Mouse (Mus musculus) cerebellum, postnatal 36 days (tissue): ENCODE measurements around the gene Kcnj15.

Experiments
- DNase-seq, 2 experiments: peaks; one replicate each; pipeline ENCODE4 v3.0.0; 2021 to 2022; ENCODE audit warnings: mixed read lengths in 2 of 2

The Kcnj15 gene

DNA sequence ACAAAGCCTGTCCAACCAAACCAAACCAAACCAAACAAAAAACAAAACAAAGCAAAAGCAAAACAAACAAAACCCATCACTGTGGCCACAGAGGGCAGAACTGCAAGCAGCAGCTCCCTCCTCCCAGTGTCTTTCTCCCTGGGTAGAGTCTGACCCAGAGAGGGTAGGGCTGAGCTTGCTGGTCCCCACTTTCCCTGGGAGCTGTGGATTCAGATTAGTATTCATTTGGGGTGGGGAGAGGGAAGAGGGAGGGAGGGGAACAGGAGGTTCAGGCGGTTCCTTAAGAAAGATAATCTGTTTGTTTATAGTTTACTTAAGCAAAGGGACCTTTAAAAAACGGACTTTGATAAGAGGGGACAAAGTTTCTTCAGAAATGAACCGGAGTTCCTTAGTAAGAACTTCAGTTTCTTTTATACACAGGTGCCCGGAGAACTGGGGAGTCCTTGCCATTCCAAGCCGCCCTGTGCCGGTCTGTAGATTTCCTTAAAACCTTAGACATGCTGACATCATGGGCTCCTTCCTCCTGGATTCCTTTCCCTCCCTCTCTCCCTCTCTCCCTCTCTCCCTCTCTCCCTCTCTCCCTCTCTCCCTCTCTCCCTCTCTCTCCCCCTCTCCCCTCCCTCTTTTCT is at the start of gene Kcnj15:
Kcnj15 (plus strand) TSS at position 293 of the 629 bp plus-strand sequence.
- no peak for DNase-seq

DNA sequence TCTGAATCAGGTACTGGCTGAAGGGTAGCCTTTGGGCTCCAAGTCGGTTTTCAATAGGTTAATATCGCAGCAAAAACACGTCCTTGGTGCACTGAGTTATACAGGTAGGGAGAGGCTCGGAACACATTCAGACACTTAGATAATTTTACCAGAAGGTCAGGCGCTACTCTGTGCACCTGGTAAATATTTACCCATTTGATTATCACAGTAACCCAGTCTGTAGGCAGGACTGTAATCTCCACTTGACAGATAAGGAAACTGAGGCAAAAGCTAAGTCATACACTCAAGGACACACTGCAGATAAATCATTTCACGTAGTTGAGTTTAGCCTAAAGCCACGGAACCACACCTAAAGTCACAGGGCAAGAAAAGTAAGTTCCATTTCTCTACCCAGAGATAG is 49.1 kb upstream of the Kcnj15 start:
- no peak for DNase-seq

DNA sequence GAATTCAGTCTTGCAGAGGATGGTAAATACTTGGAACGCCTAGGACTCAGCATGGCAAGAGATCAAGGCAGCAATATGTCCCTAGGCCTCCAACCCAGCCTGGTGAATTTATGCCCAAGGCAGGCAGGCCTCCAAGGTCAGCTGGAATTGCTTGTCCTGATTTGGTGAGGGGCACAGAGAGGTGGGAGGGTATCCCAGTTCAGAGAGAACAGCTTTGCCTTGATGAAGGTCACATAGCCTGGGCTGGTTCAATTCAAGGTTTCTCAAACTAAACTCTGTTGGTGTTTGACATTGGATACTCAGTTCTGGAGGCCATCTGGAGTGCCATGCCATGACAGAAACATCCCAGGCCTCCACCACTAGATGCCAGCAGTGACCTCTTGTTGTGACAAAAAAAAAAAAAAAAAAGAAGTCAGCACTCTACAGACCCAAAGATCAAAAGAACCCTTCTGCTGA is 48.3 kb upstream of the Kcnj15 start:
- DNase-seq, result peak; percentile 34 to 43

DNA sequence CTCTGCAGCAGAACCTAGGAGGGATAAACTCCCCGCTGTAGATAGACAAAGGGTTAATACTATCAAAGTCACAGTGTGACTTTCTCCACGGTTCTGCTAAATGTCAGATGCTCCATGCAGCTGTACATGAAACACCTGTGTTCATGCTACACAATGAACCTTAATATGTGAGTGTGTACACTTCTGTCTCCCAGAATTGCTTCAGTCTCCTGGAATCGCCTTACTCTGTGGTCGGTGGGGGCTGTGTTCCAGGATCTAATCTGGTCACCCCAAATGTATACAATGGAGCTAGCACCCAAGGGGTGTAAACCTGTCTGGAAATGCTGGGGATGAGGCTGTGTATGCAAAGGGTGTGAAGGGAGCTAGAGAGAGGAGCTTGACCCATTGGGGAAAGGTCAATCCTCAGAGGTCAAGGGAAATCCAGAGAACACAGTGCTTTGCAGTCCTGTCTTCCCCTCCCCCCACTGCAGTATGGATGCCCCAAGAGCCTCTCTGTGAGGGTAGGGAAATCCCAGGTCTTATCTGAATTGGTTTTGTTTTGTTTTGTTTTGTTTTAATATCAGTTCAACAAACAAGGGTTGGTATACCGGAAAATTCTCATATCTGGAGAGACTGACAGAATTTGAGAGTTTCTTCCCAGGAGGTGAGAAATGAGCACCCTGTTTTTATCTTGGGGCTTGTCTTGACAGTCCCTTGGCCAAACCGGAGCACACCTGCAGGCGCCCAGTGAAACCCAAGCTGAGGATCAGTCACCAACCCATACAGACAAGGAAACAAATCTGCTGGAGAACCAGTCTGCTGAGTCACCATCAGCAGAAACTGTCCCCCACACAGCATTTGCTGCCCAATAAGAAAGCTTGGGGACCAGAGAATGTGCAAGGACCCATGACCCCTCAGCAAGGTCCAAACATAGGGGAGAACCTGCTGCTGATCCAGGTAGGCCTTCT is 42.8 kb upstream of the Kcnj15 start:
- DNase-seq, result no peak

DNA sequence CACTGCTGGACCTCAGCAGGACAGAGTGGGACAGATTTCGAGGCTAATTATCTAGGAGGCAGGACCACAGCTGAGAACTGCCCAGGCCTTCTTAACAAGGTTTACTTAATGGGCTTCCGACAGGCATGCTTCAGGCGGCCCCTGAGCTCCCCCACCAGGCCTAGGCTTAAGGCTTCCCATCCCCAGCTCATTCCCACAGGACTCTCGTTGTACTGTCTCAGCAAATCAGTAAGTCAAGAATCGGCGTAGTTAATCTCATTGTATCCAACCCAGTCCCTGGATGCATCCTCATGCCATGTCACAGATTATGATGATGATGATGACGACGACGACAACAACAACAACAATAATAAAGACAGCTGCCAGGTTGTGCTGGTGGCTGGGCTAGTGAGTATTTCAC is 41.6 kb upstream of the Kcnj15 start:
- DNase-seq, result no peak

DNA sequence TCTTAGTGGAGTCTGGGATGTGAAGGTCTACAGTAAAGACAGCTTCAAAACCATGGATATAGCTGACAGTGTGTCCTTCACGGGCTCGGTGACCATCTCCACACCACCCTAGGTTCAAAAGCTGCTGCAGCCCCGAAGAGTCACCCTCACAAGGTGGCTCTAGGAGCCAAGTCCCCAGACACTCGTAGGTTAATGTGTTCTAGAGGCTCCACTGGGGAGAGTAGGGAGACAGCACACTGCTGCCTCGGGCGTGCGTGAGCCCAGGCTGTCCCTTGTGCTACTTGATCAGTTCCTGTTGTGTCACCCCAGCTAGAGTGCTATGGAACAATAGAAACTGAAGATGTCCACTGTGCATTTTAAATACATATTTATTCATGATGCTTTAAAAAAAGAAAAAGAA is 41.0 kb upstream of the Kcnj15 start:
- DNase-seq, result no peak

DNA sequence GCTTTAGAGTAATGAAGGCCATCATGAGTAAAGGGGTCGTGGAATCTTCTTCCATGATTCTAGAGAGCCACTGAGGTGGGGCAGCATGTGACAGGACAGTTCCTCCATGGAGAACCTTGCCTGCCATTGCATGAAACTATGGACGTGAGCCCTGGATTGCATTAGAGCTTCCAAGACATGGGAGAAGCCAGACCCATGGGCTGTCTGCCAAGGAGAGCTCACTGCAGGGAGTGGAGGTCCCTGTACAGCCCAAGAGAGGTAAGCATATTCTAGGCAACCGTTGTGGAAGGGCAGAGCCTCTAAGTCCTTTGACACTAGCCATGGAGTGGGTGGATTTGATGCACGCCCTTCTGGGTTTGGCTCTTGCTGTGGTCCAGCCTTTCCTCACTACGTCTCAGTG is 40.5 kb upstream of the Kcnj15 start:
- no peak for DNase-seq

DNA sequence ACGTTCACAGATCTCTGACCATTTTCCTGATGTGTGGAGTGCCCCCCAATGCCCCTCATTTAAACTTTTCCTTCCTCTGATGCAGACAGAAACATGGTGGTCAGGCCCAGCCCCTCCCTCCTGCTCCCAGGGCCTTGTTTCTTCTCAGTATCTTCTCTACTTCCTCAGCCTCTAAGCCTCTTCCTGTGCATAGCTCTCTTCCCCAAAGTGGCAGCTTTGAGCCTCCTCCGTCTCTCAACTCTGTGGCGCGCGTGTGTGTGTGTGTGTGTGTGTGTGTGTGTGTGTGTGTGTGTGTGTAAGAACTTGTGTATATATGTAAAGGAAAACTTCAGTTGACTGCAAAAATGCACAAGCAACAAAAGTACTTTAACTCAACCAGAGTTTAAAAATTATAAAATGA is 38.6 kb upstream of the Kcnj15 start:
- DNase-seq, result no peak

DNA sequence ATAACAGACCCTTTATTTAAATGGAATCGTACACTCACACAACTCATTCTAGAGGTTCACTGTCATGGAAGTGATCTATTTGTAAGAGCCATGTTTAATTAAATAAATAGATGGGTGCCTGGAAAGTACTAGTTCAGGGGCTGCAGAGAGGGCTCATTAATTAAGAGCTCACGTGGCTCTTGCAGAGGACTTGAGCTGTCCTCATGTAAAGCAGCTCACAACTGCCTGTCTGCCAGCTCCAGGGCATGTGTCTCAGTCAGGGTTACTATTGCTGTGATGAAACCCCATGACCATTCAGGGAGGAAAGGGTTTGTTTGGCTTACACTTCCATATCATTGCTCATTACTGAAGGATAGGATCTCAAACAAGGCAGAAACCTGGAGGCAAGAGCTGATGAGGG is 37.9 kb upstream of the Kcnj15 start:
- no peak for DNase-seq

DNA sequence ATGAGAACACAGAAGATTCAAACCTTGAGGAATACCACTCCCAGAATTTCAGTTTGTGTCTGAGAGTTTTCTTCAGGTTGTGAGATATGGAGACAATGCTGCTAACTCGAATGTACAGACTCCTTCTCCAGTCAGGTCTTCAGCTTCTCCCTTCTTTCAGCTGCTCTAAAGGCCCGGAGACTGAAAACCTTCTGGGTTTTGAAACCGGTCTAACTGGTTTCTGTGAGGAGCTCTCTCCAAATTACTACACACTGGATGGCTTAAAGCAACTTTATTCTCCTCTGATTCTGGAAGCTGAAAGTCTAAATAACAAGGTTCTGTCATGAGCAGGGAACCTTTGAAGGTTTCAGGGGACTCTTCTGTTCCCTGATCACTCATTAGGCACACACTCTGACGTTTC is 36.3 kb upstream of the Kcnj15 start:
- no peak for DNase-seq

DNA sequence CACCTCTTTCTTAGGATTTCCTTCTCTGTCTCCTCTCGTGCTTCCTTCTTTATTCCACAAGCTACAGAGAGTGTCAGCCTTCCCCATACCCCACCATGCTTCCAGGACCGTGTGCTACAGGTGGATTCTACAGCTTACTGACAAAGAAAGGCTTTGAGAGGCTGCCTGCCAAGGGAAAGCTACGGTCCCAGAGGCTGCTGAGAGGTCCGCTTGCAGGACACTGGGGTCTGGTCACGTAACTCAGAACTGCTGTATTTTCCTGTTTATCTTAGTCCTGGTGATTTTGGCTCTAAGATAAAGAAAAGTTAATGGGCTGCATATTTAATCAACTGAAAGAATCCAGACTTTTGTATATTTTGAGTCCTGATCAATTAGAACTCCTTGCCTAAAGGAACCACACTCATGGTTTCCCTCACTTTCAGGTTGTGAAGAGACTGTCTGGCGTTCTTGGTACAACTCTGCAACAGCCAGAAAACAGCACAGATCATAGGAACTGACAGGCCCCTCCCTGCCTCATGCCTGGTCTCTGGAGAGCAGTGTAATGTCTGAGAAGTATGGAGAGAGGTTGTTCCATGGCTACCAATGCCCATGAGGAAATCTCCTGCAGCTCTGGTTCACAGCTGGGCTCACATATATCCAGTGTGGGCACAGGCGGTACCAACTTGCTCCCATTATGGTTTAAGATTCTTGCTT is 35.2 kb upstream of the Kcnj15 start:
- DNase-seq, result no peak

DNA sequence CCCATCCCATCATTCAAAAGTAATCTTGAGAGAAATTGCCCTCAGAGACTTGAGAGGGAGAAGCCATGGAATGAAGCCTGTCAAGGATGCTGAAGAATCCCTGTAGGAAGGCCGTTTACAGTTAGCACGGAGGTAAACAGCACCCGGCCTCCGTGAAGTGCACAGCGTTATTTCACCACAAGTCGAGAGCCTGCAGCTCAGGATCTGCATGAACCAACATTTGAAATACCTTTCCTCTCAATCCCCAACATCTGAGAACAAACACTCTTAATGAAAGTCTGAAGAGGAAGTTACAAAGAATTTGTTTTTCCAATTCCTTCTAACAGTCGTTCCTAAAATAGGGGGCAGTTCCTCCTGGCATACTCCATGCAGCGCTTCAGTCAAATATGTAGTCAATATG is 33.9 kb upstream of the Kcnj15 start:
- no peak for DNase-seq

DNA sequence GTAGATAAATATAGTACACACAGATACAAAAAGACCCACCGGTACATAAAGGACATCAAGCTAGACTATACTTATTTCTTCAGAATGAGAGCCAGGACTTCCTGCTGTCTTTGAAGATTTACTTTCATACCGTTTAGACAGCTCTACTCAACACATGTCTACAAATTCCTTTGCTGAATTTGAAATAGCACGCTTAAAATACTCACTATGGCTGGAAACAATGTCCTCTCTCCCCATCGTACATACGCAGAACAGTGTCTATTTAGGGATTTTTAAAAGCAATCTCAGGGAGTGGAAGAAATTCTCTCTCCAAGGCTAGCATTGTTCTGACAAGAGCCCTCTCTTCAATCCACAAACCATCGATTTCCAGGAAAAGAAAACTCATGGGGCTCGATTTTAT is 32.1 kb upstream of the Kcnj15 start:
- no peak for DNase-seq

DNA sequence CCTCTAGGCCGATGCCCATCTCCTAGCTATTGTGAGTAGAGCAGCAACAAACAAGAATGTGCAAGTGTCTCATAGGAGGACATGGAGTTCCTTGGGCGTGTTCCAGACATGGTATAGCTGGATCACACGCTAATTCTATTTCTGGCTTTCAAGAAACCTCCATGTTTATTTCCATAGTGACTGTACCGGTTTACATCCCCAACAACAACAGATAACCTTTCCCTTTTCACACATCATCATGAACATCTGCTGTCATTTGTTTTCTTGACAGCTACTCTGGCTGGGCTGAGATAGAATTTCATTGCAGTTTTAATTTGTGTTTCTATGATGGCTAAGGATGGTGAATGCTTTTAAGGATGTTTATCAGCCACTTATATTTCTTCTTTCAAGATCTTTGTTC is 25.6 kb upstream of the Kcnj15 start:
- DNase-seq, result no peak

DNA sequence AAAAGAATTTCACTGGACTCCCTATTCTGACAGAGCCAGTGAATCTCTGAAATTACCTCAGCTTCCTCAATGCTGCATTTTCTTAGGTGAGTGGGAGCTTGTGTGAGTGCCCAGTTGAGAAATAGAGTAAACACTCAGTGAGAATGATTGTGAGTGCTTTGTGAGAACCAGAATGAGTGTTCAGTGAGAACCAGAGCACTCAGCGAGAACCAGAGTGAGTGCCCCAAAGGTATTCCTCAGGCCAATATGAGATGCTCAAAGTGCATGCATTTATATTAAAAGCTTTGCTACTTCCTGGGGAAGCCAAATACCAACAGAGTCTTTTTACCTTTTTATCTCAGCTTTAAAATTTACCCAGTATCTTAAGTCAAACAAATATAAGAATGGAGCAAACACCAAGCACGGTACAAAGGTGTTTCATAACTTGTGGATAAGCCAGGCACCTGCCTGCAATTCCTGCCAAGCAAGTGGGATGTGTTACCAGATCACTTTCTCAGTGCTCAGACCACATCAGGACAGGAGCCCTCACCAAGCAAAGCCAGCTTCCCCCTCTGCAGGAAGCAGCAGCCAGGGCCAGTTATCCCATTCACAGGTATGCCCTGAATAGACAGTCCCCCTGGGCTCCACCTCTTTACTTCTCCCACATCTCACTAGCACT is 22.3 kb upstream of the Kcnj15 start:
- no peak for DNase-seq

DNA sequence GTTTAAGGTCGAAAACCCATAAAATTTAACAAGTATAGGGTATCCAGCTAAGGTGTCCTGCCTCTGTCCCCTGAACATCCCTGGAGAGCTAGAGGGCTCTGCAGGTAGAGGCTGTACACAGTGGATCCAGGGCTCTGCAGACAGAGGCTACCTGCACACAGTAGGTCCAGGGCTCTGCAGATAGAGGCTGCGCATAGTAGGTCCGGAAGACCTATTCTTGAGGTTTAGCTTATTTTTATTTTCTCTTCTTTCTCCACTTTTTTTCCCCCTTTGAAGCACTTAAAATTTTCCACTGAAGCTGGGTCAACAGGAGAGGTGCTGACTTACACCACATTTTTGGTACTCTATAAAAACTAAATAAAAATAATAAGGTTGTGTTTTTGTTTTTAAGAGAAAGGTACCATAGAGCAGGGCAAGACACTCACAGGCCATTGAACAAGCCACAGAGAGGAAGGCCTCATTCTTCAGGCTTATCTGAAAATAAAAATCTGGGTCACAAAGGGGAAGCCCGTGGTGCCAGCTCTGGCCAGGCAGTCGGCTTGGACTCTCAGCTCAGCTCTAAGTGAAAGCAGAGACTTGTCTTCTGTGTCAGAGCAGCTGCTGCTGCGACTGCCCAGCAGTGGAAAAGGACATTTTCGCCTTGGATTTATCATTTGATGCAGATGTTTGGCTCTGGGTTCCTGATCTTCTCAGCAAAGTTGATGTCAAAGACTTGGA is 18.0 kb upstream of the Kcnj15 start:
- DNase-seq, result peak; percentile 32 to 33

DNA sequence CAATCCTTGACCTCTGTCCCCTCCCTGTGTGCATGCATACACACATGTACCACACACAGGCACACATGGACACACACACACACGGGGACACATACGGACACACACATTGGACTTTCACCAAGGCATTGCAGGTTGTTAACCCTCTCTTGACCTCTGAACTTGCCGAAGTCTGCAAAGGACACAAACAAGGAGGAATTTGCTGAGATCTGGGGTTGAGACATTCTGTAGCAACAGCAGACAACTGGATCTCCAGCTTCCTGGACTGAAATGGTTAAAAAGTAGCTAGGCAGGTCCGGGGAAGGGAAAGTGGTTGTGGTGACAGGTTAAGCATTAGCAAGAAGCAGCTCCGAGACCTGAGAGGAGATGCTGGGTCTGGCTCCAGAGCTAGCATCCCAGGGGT is 16.7 kb upstream of the Kcnj15 start:
- DNase-seq, result no peak

DNA sequence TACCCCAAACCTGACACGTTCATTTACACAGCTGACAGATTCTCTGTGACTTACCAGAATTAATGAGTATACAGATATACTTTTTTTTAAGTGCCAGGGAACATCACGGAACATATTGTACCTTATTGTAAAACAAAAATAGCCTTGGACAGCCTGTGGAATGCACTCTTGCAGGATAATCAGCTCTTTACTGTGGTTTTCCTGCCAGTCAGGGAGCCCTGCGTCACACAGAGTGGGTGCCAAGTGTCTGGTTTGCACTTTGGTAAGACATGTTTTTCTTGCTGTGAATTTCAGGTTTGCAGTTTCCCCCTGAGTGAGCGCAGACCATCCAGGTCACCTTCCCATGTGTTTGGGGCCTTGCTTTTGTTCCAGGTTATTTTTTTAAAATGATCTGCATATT is 15.8 kb upstream of the Kcnj15 start:
- peak; percentile 4 to 20 for DNase-seq

DNA sequence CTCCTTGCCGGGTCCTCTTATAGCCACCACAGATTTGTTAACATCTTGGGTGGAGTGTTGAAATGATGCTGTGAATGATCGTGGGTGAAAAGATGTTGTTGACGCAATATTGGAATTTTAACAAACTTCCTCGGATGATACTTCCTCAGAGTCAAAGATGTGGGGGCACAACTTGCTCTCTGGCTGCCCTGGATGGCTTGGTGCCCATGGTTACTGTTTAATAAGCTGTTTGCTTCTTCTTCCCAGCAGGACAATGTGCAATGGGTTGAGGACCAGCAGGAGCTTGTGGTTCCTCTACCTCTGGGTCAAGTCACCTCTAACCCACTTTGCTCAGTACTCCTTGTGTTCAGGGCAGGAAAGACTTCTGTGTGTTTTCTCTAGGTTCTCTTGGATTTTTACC is 15.2 kb upstream of the Kcnj15 start:
- no peak for DNase-seq

DNA sequence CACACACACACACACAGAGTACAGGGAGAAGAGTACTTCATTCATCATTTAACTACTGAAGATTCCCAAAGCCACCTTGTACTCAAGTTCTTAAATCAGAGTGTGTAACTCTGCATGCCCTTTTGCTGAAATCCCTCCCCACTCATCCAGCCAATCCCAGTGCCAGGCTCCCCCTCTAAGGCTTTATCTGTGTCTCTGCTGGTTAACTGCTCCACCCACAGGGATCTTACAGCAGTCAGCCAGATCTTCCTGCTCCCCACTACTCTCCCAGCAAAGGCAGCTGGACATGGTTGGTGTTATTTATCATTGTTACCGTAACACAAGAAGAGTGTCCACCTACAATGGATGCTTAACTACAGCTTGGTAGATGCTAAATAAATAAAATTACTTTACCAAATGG is 14.0 kb upstream of the Kcnj15 start:
- no peak for DNase-seq

DNA sequence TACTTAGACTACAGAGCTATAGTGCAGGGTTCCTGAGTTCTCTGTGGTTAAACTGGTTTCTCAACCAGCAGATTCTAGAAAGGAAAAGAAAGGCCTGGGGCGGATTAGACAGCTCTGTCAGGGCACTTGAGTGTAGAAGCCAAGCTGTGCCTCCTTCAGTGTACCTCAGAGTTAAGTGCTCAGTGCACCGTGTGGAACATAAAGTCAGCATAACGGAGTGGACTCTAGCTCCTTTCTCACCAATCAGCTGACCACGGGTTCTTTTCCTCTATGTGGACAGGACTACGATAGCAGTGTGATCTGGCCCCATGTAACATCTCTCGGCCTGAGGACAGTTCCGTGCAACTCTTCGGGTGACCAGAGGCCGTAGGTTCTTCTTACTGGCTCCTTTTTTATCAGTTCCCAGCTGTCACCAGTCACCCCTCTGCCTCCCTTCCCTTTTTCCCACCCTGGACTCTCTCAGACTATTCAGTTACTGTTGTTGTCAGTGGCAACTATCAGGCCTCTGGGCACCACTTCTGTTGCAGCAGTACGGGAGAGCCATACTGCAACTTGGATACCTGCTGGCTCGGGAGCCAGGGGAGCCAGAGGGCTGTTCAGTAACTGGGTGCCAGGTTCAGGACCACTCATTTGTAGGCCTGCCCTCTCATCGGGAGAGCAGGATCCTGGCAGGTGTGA is 12.6 kb upstream of the Kcnj15 start:
- no peak for DNase-seq

DNA sequence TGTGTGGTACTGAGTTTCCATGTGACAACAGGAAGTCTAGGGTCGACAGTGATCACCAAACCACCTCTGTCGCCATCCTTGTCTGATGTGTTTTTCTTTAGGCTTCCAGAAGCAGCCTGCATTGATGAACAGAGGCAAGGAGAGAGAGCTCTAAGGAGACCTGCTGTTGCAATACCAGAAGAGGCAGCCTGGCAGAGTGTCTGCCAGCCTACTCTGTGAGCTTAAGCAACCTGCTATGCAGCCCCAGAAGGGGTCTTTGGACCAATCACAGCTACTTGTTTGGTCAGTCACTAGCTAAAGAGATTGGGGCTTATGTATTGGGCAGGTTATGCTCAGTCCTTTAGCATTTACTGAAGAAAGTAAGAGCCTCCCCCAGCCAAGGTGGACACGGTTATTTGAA is 11.9 kb upstream of the Kcnj15 start:
- no peak for DNase-seq
